Mouse (Mus musculus) ovary, postnatal 36 days (tissue): Measurements from ENCODE around the gene Sertad2.

Source experiments
- DNase-seq: peaks from one replicate; pipeline ENCODE4 v3.0.0; 2022; ENCODE audit warnings: low spot score, mixed read lengths

The Sertad2 gene

DNA sequence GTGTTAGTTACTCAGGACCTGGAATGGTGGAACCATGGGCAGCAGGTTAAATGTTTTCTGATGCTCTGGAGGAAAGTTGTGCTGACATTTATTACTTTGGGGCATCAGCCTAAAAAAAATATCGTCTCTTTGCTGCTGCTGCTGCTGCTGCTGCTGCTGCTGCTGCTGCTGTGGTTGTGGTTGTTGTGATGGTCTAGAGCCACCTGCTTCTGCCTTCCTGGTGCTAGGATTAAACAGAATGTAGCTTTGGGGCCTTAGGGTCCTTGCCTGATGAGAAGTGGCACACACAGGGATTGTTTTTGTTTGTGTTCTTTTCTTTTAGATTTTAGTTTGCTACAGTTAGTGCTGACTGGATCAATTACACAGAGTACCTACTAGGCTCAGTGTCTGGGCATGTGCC, 101.1 kb downstream of the Sertad2 start:
- no peak for DNase-seq

DNA sequence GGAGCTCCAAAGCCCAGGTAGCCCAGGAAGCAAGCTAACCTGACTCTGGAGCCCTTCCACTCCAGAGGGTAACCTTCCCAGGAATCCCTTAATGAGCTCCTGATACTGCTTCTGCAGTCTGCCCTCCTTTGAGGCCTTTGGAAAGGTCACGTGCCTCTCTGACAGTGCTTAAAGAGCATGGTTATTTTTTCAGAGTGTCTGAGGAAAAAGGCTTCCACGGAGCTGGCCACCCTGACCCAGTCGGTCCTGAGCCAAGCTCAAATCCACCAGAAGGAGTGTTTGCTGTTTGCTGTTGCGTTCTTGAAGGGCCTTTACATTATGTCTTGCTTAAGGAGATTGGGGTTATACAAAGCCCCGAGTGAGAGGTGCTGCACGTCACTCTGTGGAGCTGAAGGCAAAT, 101.8 kb downstream of the Sertad2 start:
- DNase-seq, result no peak

DNA sequence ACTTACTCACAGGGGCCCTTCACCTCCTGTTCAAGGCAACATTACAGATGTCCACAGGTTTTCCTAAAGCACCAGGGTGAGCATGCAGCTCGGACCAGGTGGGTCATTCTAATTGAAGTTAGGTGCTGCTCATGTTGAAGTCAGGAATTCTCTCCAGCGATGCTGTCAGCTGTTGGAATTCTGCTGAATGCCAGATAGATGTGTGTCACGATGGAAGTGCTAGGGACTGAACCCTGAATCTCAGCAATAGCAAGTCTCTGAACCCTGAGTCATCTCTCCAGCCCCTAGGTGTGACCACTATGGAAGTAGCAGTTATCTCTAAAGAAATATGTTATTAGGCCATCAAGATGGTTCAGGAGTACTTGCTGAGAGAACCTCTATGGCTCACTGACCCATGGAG, 102.5 kb downstream of the Sertad2 start:
- DNase-seq, result no peak

DNA sequence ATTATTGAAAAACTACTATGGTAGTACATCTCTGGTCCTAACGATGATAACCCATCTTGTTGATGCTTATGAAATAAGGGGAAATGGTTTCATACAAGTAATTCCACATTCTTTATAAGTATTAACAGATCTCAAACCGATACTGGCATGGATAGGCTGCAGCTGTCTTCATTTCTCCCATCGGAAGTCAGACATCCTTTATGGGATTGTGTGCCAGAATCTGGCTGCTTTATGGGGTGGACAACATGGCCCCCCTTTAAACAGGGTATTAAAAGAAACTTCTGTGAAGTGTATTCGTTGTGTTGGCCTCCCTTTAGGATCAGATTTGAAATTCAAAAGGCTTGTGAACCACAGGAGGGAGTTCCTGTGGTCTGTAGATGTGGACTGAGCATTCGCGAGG, 103.1 kb downstream of the Sertad2 start:
- DNase-seq, result no peak

DNA sequence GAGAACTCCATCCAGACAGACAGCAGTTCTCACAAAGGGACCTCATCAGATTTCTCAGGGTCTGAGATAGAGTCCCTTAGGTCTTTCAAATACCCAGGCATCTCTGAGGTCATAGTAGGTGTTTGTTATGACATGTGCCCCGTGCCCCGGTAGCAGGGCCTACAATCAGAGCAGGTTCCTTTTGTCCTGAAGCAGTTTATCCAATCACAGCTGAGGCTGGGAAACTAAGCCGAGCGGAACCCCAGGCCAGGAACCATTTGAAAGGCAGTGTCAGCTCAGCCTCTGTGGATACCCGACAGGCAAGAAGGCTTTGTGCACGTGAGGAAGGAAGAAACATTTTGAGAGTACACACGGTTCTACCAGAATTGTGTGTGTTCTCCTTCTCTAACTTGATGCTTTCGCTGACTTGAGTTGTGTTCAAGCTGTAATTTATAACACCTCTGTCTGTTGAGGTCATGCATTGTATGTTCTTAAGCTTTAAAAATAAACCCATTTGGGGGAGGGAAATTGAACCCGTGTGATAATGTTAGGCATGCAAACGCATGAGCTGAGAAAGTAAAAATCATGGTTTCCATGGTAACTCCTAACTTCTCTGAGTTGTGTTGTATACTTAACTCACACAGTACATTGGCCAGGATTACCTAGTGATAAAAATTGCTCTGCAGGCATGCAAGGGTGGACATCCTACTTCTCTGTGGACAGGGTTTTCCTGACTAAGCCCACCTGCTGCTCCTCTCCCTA, 104.1 kb downstream of the Sertad2 start:
- no peak for DNase-seq

DNA sequence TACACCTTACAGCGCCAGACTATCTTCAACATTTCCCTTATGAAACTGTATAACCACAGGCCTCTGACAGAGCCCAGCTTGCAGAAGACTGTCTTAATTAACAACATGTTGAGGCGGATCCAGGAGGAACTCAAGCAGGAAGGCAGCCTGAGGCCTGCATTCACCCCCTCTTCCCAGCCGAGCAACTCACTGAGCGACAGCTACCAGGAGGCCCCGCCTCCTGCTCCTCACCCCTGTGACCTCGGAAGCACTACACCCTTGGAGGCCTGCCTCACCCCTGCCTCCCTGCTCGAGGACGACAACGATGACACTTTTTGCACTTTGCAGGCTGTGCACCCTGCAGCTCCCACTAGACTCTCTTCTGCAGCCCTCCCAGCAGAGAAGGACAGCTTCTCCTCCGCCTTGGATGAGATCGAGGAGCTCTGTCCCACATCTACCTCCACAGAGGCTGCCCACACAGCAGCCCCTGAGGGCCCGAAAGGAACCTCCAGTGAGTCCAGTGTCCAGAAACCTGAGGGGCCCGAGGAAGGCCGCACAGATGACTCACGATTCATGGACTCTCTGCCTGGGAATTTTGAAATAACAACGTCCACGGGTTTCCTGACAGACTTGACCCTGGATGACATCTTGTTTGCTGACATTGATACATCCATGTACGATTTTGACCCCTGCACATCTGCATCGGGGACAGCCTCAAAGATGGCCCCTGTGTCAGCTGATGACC, 105.0 kb downstream of the Sertad2 start:
- DNase-seq, result no peak

DNA sequence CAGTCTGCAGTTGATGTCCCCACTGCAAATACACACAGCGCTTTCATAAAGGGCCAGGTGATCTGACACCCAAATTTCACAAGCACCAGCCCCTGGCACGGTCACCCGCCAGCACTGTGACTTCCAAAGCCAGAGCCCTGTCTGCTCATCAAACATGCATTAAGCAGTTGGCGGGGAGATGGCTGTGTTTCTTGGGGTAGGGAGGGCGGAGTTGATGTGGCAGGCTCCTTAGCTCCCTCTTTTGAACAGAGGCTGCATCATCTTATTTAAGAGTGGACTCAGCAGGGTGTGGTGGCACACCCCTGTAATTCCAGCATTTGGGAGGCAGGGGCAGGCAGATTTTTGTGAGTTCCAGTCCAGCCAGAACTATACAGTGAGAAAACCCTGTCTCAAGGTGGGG, 106.4 kb downstream of the Sertad2 start:
- DNase-seq, result no peak

DNA sequence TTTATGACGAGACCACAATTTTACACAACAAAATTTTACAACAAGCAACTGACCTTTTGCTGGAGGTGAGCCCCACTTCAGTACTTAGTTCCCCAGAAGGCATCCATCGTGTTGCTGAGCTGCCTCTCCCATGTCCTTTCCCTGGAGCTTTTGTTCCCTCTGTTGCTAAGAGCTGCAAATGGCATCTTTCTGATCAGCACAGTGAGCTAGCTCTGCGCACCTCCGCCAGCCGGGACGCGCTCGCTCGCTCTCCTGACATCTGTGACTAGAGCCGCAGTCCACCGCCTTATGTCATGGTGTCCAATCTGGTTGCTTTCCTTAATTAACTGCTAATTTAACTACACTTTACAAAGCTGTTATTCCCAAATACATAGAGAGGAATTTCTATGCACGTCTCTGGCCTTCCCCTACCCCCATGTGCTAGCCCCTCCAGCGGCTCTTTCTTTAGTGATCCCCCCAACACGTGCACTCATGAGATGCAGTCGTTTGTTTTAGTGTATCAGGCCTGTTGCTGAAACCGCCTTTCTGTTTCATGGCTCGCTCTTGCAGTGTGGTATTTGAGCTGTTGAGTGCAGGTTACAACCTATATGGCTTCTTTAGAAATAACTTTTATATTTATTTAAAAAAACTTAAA, 107.1 kb downstream of the Sertad2 start:
- no peak for DNase-seq

DNA sequence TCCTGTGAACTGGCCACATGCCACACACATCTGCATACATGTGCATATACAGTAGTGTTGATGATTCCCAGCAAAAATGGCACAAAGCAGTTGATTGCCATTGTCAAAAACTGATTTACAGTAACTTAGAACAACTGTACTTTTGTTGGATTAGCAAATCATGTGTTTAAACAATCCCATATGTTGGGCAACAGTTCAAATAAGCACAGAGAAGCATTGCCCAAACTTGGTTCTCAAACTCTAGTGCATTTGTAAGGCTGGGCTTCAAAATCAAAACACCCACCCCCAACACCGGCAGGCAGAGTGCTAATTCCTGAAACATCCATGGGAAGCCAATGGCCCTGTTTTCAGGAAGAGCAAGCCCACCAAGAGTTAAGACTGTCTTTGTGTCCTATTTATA, 108.1 kb downstream of the Sertad2 start:
- DNase-seq, result no peak

DNA sequence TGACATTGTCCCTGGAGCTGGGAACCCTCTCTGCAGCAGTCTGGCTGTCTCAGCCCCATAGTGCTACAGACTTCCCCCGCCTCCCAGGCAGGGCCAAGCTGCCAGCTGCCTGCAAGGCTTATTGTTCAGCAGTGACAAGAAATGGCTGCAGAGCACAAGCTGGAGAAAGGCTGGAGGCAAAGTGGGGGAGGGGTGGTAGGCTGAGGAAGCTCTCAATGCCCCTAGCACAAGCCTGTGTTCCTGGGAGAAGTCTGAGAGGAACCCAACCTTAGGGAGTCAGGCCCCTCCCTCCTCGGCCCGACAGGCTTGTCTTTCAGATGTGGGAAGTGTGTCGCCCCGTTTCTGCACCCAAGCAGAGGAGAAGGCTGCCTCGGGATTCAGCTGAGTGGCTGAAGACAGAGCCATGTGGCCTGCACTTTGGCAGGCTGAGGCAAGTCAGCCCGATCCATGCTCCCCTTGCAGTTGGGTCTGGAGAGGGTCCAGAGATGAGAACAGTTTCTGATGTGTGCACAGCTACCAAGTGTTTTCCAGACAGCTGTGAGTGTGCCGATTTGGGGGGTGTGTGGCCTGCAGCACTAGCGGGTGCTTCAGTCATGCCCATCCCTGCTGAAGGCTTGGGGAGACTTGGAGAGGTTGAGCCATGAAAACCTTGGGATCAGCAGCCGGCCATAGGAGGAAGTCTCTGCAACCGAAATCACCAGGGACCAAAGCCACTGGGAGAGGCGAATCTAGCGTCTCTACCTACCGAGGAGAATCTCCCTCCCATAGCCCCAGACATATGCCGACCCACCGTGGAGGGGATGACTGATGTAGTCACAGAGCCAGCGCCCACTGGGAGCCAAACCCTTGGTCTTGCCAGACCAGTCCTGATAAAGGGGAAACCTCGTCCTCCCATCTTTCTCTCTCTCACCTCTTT, 113.0 kb downstream of the Sertad2 start:
- DNase-seq, result peak; percentile 48

DNA sequence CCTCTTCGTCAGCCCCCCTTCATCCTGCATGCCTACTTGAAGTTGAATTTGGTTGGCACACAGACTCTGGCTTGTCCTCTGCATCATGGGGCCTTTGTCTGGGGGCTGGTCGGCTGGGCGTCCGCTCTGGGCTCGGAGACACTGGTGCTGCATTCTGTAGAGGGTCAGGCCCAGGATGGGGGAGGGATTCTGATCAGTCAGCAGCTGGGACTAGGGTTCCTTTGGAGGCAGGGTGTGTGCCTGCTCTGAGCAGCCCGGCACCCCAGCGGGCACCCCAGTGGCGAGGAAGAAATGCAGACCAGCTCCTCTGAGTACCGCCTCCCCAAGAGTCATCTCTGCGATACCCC, 113.6 kb downstream of the Sertad2 start:
- DNase-seq, result no peak

DNA sequence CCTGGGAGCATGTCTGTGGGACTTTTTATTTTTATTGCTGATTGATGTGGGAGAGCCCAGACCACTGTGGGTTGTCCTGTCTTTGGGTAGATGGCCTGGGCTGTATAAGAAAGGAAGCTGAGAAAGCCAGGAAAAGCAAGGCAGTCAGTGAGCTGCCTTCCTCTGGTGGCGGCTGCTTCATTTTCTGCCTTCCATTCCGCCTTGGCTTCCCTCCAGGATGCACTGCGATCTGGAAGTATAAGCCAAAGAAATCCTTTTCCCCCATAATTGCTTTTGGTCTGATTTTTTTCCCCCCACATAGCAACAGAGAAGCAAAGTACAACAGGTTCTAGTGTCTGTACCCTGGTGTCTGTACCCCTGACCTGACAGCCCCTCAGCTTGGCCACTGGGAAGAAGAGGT, 116.0 kb downstream of the Sertad2 start:
- DNase-seq, result no peak

DNA sequence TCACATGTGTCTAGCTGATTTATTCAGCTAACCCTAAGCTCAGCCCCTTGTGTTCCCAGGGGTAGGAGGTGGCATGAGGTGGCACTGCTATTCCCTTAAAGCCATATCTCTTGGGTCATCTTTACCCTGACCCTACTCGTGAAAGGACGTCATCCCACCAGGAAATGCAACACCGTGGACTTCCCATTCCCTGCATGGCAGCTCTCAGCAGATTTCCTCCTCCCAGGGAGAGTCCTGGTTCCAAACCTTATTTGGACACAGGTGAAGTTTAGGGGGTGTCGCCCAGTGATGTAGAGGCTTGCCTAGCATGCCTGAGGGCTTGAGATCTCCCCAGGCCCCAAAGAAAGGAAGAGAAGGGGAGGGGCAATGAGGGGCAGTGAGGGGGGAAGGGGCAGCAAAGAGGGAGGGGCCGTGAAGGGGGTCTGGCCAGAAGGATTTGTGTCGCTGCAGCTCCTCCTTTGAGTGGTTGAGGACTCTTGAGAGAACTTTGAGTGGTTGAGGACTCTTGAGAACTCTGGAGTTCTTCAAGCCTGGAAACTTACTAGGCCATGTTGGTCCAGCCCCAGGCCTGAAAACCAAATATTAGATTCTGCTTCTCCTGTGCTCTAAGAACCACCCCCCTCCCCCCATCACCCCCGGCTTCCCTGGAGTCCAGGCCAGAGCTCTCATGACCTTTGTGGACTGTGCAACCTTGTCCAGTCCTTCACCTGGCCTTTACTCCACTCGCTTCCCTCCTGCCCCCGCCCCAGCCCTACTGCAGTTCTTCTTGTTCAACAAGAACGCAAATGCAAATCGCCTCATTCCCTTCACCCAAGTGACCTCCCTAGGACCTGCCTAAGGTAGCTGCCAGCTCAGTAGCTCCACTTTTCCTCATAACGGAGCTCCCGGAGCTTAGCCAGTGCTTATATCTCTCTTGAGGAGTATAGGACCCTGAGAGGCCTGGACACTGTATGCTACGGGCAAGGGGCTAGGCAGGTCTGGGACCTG, 117.4 kb downstream of the Sertad2 start:
- DNase-seq, result no peak

DNA sequence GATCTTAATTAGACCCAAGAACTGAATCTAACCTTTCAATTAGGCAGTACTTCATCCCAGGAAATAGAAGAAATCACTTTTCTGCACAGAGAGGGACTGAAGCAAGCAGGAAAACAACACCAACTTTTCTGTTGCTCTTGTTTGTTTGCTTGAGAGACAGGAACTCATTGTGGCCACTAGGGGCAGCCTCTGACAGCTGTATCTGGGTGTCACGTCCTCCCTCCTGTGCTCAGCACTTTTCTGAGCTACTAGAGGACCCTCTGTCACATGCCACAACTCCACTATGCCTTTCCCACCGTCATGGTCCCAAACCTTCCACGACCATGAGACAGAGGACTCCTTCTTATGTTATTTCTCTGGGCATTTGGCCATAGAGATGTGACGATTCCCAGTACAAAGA, 118.6 kb downstream of the Sertad2 start:
- no peak for DNase-seq

DNA sequence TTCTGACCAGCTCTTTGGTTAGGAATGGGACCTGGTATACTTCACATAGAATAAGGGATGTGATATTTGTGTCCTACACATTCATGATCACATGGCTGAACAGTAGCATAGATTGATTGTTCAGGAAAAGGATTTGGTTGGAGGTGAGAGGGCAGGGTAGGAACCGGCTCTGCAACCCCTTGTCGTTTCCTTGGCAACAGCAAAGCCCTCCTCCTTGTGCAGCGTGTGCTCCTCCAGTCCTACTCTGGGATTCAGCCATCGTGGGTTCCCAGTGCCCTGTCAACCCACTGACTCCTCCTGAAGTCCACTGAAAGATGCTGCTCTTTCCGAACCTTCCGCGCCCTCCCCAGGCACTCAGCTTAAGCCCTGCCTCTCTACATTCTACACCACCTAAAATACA, 119.8 kb downstream of the Sertad2 start:
- DNase-seq, result no peak

DNA sequence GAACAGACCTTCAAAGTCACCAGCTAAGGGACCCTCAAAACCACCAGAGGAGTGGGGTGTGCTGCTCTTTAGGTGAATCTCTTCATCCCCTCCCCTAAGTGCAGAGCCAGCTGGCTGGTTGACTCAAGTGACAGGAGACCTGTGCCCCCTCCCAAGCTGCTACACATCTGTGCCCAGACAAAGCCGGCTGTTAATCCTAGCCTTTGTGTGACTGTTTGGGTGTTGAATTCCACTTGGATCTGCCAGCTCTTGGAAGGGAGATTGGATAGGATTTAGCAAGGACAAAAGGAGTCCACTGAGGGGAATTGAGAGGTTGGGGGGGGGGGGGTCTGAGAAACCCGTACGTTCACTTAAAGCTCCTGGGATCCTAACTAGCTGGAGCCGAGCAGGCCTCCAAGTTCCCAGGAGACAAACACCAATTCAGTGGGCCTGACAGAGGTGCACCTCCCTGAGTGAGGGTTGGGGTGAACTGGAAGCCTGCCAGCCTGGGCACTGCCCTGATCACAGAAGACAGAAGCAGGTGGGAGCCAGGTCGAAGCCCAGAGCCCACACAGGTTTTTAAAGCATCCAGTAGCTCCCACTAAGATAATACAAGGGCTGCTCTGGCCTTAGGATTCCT, 120.6 kb downstream of the Sertad2 start:
- DNase-seq, result no peak

DNA sequence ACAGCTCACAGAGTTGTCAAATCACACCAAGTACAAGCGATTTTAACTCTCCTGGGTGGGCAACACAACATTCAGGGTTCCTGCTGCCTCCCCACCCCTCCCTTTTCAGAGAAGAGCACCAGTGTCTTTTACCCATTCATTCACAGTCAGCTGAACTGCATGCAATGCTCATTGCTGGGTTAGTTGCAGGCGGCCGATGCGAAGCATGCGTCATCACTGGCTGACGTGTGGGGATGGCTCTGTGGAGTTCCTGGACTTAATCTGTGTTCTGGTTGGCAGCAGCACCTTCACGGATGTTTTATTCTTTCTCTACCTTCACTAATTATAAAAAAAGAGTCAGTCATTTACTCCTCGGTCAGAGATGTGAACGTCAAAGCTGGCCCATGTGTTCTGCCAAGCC, 121.8 kb downstream of the Sertad2 start:
- DNase-seq, result no peak

DNA sequence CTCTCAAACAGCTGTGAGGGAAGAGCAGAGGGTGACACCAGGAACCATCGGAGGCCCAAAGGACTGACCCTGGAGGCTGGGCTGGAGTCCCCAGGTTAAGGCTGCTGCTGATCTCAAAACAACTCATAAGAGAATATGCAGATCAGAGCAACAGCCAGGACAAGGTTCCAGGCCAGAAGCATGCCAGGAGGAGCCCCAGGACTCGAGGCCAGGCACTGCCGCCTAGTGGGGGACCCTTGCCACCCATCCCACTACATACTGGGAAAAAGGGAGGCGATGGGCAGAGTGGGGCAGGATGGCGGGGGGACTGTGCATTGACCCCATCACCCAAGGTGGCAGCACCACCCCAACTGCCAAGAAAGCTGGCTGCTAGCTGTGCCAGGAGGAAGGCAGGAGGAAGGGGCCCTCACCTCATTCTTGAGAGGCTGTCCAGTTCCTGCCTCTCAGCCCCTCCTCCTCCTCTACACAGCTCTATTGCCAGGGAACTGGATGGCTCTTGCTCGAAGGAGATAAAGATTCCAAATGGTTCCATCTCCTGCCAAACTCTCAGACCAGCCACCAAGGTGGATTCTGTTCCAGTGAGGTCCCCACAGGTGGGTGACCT, 128.8 kb downstream of the Sertad2 start:
- no peak for DNase-seq

DNA sequence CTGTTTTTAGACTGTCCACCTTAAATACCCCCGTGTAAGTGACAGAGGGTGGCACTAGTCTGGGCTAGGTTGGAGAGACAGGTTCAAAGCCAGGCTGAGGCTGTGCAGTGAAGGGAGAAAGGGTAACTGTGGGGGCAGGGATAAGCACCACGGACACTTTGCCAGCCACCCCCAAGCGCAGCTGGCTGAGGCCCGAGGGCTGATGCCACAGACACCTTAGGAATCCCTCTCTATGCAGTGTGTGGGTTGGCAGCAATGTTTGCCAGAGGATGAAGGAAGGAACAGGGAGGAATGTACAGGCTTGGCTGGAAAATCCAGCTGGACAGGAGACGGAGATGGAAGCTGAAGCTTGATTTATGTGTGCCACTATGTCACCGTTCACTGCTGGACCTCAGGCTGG, 129.5 kb downstream of the Sertad2 start:
- DNase-seq, result no peak

DNA sequence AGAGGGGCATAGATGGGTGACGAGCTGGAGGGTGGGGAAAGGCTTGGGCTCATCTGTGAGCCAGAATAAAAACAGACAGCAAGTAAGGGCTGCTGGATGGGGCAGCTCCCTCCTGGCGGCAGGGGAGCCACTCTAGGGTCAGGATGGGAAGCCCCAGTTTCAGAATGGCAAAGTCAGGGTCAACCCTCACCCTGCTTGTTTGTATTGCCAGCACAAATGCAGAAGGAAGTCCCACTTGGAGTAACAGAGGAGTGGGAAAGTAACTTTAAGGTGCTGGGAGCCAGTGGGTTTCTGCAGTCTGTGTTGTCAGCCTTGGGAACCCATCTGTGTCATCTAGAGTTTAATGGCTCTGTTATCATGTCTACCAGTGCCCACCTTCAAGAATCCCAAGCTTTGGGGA, 136.3 kb downstream of the Sertad2 start:
- DNase-seq, result no peak
